ENCODE assay signal across 20 mouse cellular contexts in genomic region chr2:59656680-59657079, GRCm38 (mm10). TPM values are rescaled to one million over a fixed set of nuclear protein-coding genes. Genes with fewer than 3 reads are reported as not detected.
DNase-seq lines count a peak whose midpoint lies in the region; ATAC-seq and TF ChIP-seq lines count a peak whose summit lies in the region.
"Had no signal": no experiment of that assay in that cellular context is flagged by ENCODE, and none has a peak within 500 bp of the region (broad histone marks: within the 10 kb centered on the region; RNA-seq: fewer than 3 reads in every experiment).

No protein-coding gene starts in this region.

- no peak overlapping the region for H3K4me2 ChIP-seq in heart, embryonic 12.5 days
- H3K4me2 ChIP-seq in kidney, embryonic 16.5 days (replicated peaks; ENCODE audit: low read depth, low read length) = no peak overlapping the region
- H3K4me2 ChIP-seq in stomach, embryonic 15.5 days = no peak overlapping the region
- no peak overlapping the region for H3K4me2 ChIP-seq in stomach, postnatal 0 days (replicated peaks; ENCODE audit: low read depth)
- H3K4me2 ChIP-seq in midbrain, embryonic 13.5 days (replicated peaks) = no peak overlapping the region
- H3K4me2 ChIP-seq: heart, embryonic 13.5 days; limb, embryonic 13.5 days; liver, embryonic 12.5 days; neural tube, embryonic 15.5 days had no signal

- TF ChIP-seq EP300 in stomach, postnatal 0 days (optimal IDR thresholded peaks at IDR 0.05) = no peak

- H3K4me3 ChIP-seq in heart, embryonic 12.5 days = no peak overlapping the region
- no peak overlapping the region for H3K4me3 ChIP-seq in kidney, embryonic 16.5 days (ENCODE audit: low read length)
- H3K4me3 ChIP-seq in stomach, embryonic 15.5 days (replicated peaks) = no peak overlapping the region
- H3K4me3 ChIP-seq in stomach, postnatal 0 days (ENCODE audit: low read depth, low read length) = no peak overlapping the region
- no peak overlapping the region for H3K4me3 ChIP-seq in midbrain, embryonic 13.5 days (replicated peaks)
- H3K4me3 ChIP-seq: heart, embryonic 13.5 days; limb, embryonic 13.5 days; liver, embryonic 12.5 days; midbrain, embryonic 10.5 days; neural tube, embryonic 15.5 days had no signal

- 50% methylated on average over 5 of the region's 5 CpGs for WGBS in heart, embryonic 12.5 days
- WGBS in kidney, embryonic 16.5 days = 30% methylated on average over 5 of the region's 5 CpGs
- WGBS in stomach, embryonic 15.5 days = 46% methylated on average over 5 of the region's 5 CpGs
- WGBS in stomach, postnatal 0 days = 47% methylated on average over 5 of the region's 5 CpGs
- 59% methylated on average over 5 of the region's 5 CpGs for WGBS in midbrain, embryonic 13.5 days

- no peak overlapping the region for H3K9ac ChIP-seq in heart, embryonic 12.5 days
- no peak overlapping the region for H3K9ac ChIP-seq in kidney, embryonic 16.5 days (replicated peaks; ENCODE audit: low read length)
- no peak overlapping the region for H3K9ac ChIP-seq in stomach, embryonic 15.5 days
- no peak overlapping the region for H3K9ac ChIP-seq in stomach, postnatal 0 days (ENCODE audit: low read length)
- no peak overlapping the region for H3K9ac ChIP-seq in midbrain, embryonic 13.5 days (replicated peaks)
- H3K9ac ChIP-seq: limb, embryonic 13.5 days; liver, embryonic 12.5 days; neural tube, embryonic 15.5 days had no signal

- H3K36me3 ChIP-seq in heart, embryonic 12.5 days = no peaks in the 10 kb centered on the region
- H3K36me3 ChIP-seq in kidney, embryonic 16.5 days (ENCODE audit: insufficient read depth, low read length) = no peaks in the 10 kb centered on the region
- no peaks in the 10 kb centered on the region for H3K36me3 ChIP-seq in stomach, embryonic 15.5 days
- no peaks in the 10 kb centered on the region for H3K36me3 ChIP-seq in stomach, postnatal 0 days (ENCODE audit: control insufficient read depth, insufficient read depth, low read length)
- no peaks in the 10 kb centered on the region for H3K36me3 ChIP-seq in midbrain, embryonic 13.5 days
- H3K36me3 ChIP-seq: liver, embryonic 12.5 days; midbrain, embryonic 10.5 days; neural tube, embryonic 15.5 days had no signal

- no peaks in the 10 kb centered on the region for H3K27me3 ChIP-seq in heart, embryonic 12.5 days (replicated peaks)
- no peaks in the 10 kb centered on the region for H3K27me3 ChIP-seq in kidney, embryonic 16.5 days (ENCODE audit: insufficient read depth, low read length)
- no peaks in the 10 kb centered on the region for H3K27me3 ChIP-seq in stomach, embryonic 15.5 days (replicated peaks)
- no peaks in the 10 kb centered on the region for H3K27me3 ChIP-seq in stomach, postnatal 0 days (ENCODE audit: control insufficient read depth, insufficient read depth, low read length)
- H3K27me3 ChIP-seq in midbrain, embryonic 13.5 days = peaks cover 65% of the 10 kb centered on the region
- H3K27me3 ChIP-seq: heart, embryonic 13.5 days; limb, embryonic 13.5 days; liver, embryonic 12.5 days; neural tube, embryonic 15.5 days had no signal

- peak; percentile 44 for DNase-seq in heart, adult 8-10 months (ENCODE audit: low spot score)
- no peak for DNase-seq in kidney, adult 18-20 months
- DNase-seq in stomach, postnatal 0 days (ENCODE audit: low spot score) = no peak
- peak; percentile 88 for DNase-seq in retina, postnatal 1 day
- DNase-seq: adrenal gland, adult 2 months; cerebellum, adult 18-20 months; cerebellum, postnatal 14 days; gastrocnemius, postnatal 36 days; kidney, postnatal 25 days; lung, adult 18-20 months had no signal

- H3K4me1 ChIP-seq in heart, embryonic 12.5 days (replicated peaks) = peaks cover 68% of the 10 kb centered on the region
- peaks cover 59% of the 10 kb centered on the region for H3K4me1 ChIP-seq in kidney, embryonic 16.5 days (ENCODE audit: insufficient read depth, low read length)
- peaks cover 13% of the 10 kb centered on the region; the same call in 1 of the 2 replicates for H3K4me1 ChIP-seq in stomach, embryonic 15.5 days
- no peaks in the 10 kb centered on the region for H3K4me1 ChIP-seq in stomach, postnatal 0 days (replicated peaks; ENCODE audit: control insufficient read depth, insufficient read depth)
- H3K4me1 ChIP-seq in midbrain, embryonic 13.5 days (replicated peaks) = peaks cover 31% of the 10 kb centered on the region

- TF ChIP-seq CTCF in stomach, postnatal 0 days (IDR thresholded peaks at IDR 0.05; ENCODE audit: low read depth) = no peak

- H3K27ac ChIP-seq in heart, embryonic 12.5 days (ENCODE audit: poor library complexity, severe bottlenecking) = no peak overlapping the region
- H3K27ac ChIP-seq in kidney, embryonic 16.5 days (ENCODE audit: low read length) = 0 out of 2 replicates have a peak overlapping the region, but pooled peaks have one; percentile 14
- H3K27ac ChIP-seq in stomach, embryonic 15.5 days = 0 out of 2 replicates have a peak overlapping the region, but pooled peaks have one; percentile 35
- H3K27ac ChIP-seq in stomach, postnatal 0 days (replicated peaks) = no peak overlapping the region
- H3K27ac ChIP-seq in midbrain, embryonic 13.5 days = no peak overlapping the region
- H3K27ac ChIP-seq: limb, embryonic 13.5 days; liver, embryonic 12.5 days; midbrain, embryonic 10.5 days; neural tube, embryonic 15.5 days had no signal

- no peak for ATAC-seq in heart, embryonic 12.5 days (ENCODE audit: insufficient number of reproducible peaks, low FRiP score)
- no peak for ATAC-seq in kidney, embryonic 16.5 days (ENCODE audit: low FRiP score, low TSS enrichment)
- no peak for ATAC-seq in stomach, embryonic 15.5 days (ENCODE audit: insufficient read depth, low FRiP score, low read depth)
- ATAC-seq in stomach, postnatal 0 days (ENCODE audit: low FRiP score, low TSS enrichment) = no peak
- no peak for ATAC-seq in midbrain, embryonic 13.5 days
- ATAC-seq: intestine, postnatal 0 days; liver, embryonic 12.5 days had no signal

- no peaks in the 10 kb centered on the region for H3K9me3 ChIP-seq in heart, embryonic 12.5 days (replicated peaks)
- H3K9me3 ChIP-seq in kidney, embryonic 16.5 days (ENCODE audit: low read length) = no peaks in the 10 kb centered on the region
- no peaks in the 10 kb centered on the region for H3K9me3 ChIP-seq in stomach, embryonic 15.5 days
- no peaks in the 10 kb centered on the region for H3K9me3 ChIP-seq in stomach, postnatal 0 days (ENCODE audit: control insufficient read depth, low read length)
- no peaks in the 10 kb centered on the region for H3K9me3 ChIP-seq in midbrain, embryonic 13.5 days
- H3K9me3 ChIP-seq: heart, embryonic 13.5 days; limb, embryonic 13.5 days; liver, embryonic 12.5 days; midbrain, embryonic 10.5 days; neural tube, embryonic 15.5 days had no signal

RNA-seq across cellular contexts. Expression of gene Tanc1, which starts 44.8 kb away (rescaled TPM):
- total RNA-seq in heart, adult 8-10 months (2022) = 10 to 100 TPM; 21.4 to 25.3 (median 24.6) TPM
- polyA plus RNA-seq in heart, embryonic 12.5 days (2016; fragmentation: Nextera tagmentation; extraction: Ambion mirVana) = 37.4 and 40.9 TPM in 2 replicates
- polyA plus RNA-seq in kidney, embryonic 16.5 days (2015; fragmentation: Nextera tagmentation; extraction: Ambion mirVana) = 52.3 and 64.2 TPM in 2 replicates
- 28.1 and 28.8 TPM in 2 replicates for polyA plus RNA-seq in stomach, embryonic 15.5 days (2015; fragmentation: Nextera tagmentation; extraction: Ambion mirVana)
- polyA plus RNA-seq in stomach, postnatal 0 days (2015; fragmentation: Nextera tagmentation; extraction: Ambion mirVana) = 13.4 and 15.7 TPM in 2 replicates
- 5.1 and 5.5 TPM in 2 replicates for polyA plus RNA-seq in midbrain, embryonic 13.5 days (2015; fragmentation: Nextera tagmentation; extraction: Ambion mirVana)

Comparison
In these comparisons a context has a peak if more than half of its experiments do, and no peak if none do; other contexts are left out.
1. H3K27ac ChIP-seq: peak in kidney, embryonic 16.5 days (single experiment) and stomach, embryonic 15.5 days (single experiment); none in heart, embryonic 12.5 days (single experiment), stomach, postnatal 0 days (single experiment) and midbrain, embryonic 13.5 days (single experiment).
2. DNase-seq: peak in heart, adult 8-10 months (single experiment) and retina, postnatal 1 day (single experiment); none in kidney, adult 18-20 months (single experiment) and stomach, postnatal 0 days (single experiment).